Mouse (Mus musculus): Measurements from ENCODE around the gene Lsm7. TPM values are rescaled to one million over a fixed set of nuclear protein-coding genes. Genes with fewer than 3 reads are reported as not detected.

Lsm7 gene
- polyA plus RNA-seq, 1 experiment: 79.1 TPM

DNA sequence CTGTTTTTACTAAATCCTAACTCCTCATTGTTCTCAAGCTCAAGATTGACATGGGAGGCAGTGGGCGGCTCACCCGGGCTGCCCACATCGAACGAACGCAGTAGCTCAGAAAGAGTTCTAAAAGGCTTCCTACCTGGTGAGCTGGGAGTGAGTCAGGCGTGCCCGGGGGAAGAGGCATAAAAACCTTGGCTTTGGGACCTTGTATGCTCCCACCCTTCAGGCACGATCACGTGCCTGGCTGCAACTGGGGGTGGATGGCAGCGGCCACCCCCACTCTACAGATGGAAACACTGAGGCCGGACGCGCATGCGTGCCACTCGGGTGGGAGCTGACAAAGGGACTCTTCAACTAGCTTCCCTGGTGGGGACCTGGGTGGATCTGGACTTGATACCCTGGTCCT is 12.7 kb downstream of the Lsm7 start:
- Histone ChIP-seq H3K4me3 (replicated peaks; ENCODE audit: extremely low read depth, low read depth, low read length) (no peak overlapping the region), H3K4me1 (ENCODE audit: control insufficient read depth, insufficient read depth, low read length) (no peaks in the 10 kb centered on the region)
- WGBS: 81% methylated on average over 15 of the region's 15 CpGs
- no peak for DNase-seq
- no peak for TF ChIP-seq POLR2A (IDR thresholded peaks at IDR 0.05; ENCODE audit: borderline replicate concordance, extremely low read depth, low read depth, low read length)
- TF ChIP-seq CTCF (IDR thresholded peaks at IDR 0.05; ENCODE audit: insufficient read depth, low read length): no peak

DNA sequence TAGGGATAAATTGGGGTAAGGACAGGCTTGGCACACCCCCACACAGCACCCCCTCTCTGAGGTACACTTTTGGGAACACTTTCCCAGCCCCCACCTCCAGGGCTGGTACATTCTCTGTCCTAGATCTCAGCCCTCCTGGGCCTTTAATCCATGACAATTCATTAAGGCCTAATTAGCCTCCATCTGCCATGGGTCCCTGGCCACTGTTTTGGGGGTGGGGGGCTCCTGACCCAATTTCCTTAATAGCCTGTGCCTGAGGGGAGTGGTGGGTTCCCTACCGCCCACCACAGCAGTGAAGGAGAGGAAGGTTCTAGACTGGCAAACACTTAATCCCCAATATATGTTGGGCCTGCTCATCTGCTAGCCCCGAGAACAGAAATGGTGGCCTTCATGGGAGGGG is 13.3 kb downstream of the Lsm7 start:
- TF ChIP-seq POLR2A (IDR thresholded peaks at IDR 0.05; ENCODE audit: borderline replicate concordance, extremely low read depth, low read depth, low read length) (no peak), CTCF (IDR thresholded peaks at IDR 0.05; ENCODE audit: insufficient read depth, low read length) (no peak)
- DNase-seq: no peak
- Histone ChIP-seq H3K4me1 (ENCODE audit: control insufficient read depth, insufficient read depth, low read length) (no peaks in the 10 kb centered on the region), H3K4me3 (replicated peaks; ENCODE audit: extremely low read depth, low read depth, low read length) (no peak overlapping the region)
- 78% methylated on average over 2 of the region's 2 CpGs for WGBS

DNA sequence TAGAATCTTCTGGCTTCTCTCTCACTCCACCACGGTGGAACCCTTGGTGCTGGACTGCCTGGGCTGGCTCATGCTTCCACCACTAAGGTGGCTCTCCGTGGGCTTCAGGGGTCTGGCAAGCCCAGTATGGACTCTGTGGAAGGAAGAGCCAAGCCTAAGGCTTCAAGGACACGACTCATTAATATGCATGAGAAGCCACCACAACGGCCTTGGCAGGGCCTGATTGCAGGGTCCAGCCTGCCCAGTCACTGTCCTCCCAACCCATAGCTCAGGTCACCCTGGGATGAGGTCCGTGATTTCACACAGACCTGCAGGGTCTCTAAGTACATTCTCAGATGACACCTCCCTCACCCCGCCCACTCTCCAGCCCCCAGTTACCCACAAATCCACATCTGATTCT is 15.2 kb downstream of the Lsm7 start:
- Histone ChIP-seq H3K4me3 (replicated peaks; ENCODE audit: extremely low read depth, low read depth, low read length) (no peak overlapping the region), H3K4me1 (ENCODE audit: control insufficient read depth, insufficient read depth, low read length) (no peaks in the 10 kb centered on the region)
- 52% methylated on average over 6 of the region's 6 CpGs for WGBS
- no peak for TF ChIP-seq POLR2A (IDR thresholded peaks at IDR 0.05; ENCODE audit: borderline replicate concordance, extremely low read depth, low read depth, low read length)
- TF ChIP-seq CTCF (IDR thresholded peaks at IDR 0.05; ENCODE audit: insufficient read depth, low read length): no peak
- no peak for DNase-seq

DNA sequence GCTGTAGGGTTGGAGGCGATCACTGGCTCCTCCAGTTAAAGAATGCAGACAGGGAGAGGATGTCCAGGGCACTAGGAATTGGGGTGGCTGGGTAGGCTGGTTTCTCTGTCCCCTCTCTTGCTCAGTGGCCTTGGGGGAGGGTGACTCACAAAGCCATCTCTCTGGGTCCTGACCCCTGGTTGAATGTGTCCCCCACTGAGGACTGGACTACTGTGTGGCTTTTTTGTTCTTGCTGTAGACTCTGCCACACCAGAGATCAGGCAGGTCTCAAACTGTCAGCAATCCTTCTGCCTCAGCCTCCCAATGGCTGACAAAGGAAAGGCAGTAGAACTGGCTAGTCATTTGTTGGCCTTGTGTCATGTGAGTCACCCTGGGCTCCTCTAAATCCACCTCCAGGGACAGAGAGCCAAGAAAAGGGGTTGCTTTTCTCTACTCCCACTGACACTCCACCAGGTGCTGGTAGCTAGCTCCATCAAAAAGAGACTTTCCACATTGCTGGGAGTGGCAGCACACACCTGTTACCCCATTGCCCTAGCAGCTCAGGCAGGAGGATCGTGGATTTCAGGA is 16.6 kb downstream of the Lsm7 start:
- TF ChIP-seq CTCF (IDR thresholded peaks at IDR 0.05; ENCODE audit: insufficient read depth, low read length): no peak
- no peak for TF ChIP-seq POLR2A (IDR thresholded peaks at IDR 0.05; ENCODE audit: borderline replicate concordance, extremely low read depth, low read depth, low read length)

DNA sequence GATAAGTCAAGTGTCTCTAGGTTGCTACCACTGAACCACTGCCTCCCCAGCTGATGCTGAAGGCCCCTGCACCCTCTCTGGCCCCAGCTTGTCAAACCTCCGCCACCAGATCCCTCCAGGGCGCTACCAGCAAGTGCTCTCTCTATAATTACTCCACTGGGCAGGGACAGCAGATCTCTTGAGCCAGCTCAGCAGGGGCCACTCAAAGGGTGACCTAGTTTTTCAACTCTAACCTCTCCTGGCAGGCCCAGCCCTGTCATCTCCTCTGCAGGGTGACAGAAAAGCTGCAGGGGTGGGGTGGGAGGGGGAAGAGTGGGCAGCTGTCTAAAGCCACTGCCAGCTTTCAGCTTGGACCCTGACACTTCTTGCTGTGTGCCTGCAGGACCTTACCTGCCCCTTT is 17.2 kb downstream of the Lsm7 start:
- WGBS: 16% methylated on average over 2 of the region's 2 CpGs
- no peaks in the 10 kb centered on the region for H3K4me1 ChIP-seq (ENCODE audit: control insufficient read depth, insufficient read depth, low read length)
- DNase-seq: no peak
- TF ChIP-seq CTCF (IDR thresholded peaks at IDR 0.05; ENCODE audit: insufficient read depth, low read length): no peak
- TF ChIP-seq POLR2A (IDR thresholded peaks at IDR 0.05; ENCODE audit: borderline replicate concordance, extremely low read depth, low read depth, low read length): no peak
- no peak overlapping the region for H3K4me3 ChIP-seq (replicated peaks; ENCODE audit: extremely low read depth, low read depth, low read length)

More for the DNA sequence above, 16.6 kb downstream of the Lsm7 start:
- H3K4me1 ChIP-seq (ENCODE audit: control insufficient read depth, insufficient read depth, low read length): no peaks in the 10 kb centered on the region
- WGBS: 48% methylated on average over 2 of the region's 2 CpGs
- DNase-seq: no peak
- no peak overlapping the region for H3K4me3 ChIP-seq (replicated peaks; ENCODE audit: extremely low read depth, low read depth, low read length)

DNA sequence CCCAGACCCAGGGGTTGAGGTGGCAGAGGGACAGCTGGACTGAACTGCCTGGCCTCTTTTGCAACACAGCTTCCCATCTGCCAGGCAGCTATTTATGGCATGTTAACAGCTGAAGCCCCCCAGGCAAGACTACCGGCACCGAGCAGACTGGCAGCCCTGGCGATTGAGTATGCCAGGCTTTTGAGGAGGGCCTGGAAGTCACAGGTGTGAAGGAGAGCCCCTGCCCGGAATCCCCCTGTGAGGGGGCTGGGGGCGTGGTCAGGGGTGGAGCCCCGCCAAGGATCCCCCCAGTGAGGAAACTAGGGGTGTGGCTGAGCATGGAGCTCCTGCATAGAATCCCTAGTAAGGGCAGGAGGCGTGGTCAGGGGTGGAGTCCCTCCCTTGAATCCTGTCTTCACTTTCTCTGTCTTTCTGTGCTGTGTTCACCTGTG is 18.0 kb downstream of the Lsm7 start:
- Histone ChIP-seq H3K4me3 (replicated peaks; ENCODE audit: extremely low read depth, low read depth, low read length) (no peak overlapping the region), H3K4me1 (ENCODE audit: control insufficient read depth, insufficient read depth, low read length) (no peaks in the 10 kb centered on the region)
- WGBS: 39% methylated on average over 7 of the region's 7 CpGs
- TF ChIP-seq CTCF (IDR thresholded peaks at IDR 0.05; ENCODE audit: insufficient read depth, low read length) (no peak), POLR2A (IDR thresholded peaks at IDR 0.05; ENCODE audit: borderline replicate concordance, extremely low read depth, low read depth, low read length) (no peak)
- no peak for DNase-seq

DNA sequence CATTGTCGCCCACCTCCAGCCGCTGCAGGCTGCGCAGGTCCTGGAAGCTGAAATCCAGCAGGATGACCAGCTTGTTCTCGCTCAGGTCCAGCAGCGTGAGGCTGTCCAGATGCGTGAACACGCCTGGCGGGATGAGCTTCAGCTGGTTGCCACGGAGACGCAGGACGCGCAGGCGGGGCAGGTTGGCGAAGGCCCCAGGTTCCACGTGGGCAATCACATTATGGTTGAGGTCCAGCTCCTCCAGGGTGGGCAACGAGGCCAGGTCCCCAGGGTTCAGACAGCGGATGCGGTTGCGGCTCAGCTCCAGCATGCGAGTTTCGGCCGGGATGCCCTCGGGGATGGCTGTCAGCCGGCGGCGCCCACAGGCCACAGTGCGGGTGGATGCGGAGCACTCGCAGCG is 19.4 kb downstream of the Lsm7 start:
- TF ChIP-seq CTCF (IDR thresholded peaks at IDR 0.05; ENCODE audit: insufficient read depth, low read length): no peak
- no peak for TF ChIP-seq POLR2A (IDR thresholded peaks at IDR 0.05; ENCODE audit: borderline replicate concordance, extremely low read depth, low read depth, low read length)
- WGBS: 57% methylated on average over 30 of the region's 30 CpGs
- DNase-seq: no peak
- Histone ChIP-seq H3K4me3 (replicated peaks; ENCODE audit: extremely low read depth, low read depth, low read length) (no peak overlapping the region), H3K4me1 (ENCODE audit: control insufficient read depth, insufficient read depth, low read length) (no peaks in the 10 kb centered on the region; the same call in 1 of the 2 replicates)

DNA sequence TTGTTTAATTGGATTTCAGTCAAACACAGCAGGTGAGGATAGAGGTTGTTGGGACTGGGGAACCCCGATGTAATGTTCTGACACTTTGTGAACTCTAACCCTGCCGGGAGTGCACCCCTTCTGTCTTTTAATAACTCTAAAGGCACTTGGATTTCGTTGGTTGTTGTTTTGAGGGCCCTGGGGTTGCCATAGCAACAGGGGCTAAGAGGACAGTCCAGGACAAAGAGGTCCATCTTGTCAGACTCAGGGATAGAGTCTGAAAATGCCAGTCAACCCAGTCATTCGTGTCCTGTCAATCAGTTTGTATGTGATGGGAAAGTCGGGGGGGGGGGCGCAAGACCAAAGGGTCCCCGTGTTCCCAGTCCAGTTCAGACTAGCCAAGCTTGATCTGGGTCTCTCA is 22.2 kb downstream of the Lsm7 start:
- WGBS: 68% methylated on average over 7 of the region's 7 CpGs
- no peak for DNase-seq
- H3K4me1 ChIP-seq (ENCODE audit: control insufficient read depth, insufficient read depth, low read length): no peaks in the 10 kb centered on the region; the same call in 1 of the 2 replicates
- no peak for TF ChIP-seq POLR2A (IDR thresholded peaks at IDR 0.05; ENCODE audit: borderline replicate concordance, extremely low read depth, low read depth, low read length)
- no peak for TF ChIP-seq CTCF (IDR thresholded peaks at IDR 0.05; ENCODE audit: insufficient read depth, low read length)
- H3K4me3 ChIP-seq (replicated peaks; ENCODE audit: extremely low read depth, low read depth, low read length): no peak overlapping the region

DNA sequence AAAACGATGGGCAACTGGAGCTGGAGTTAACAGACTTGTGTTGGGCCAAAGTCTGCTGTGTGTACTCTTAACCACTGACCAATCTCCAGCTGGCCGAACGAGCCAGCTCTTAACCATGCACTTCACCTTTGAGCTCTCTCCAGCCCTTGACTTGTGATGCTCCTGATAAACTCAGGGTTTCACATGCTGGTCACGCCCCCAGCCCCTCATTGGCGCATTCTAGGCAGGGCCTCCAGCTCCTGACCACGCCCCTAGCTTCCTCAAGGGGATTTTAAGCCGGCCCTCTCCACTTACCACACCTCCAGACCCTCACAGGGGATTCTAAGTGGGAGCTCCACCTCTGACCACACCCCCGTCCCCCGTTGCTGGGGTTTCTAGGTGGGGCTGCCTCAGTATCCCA is 23.9 kb downstream of the Lsm7 start:
- Histone ChIP-seq H3K4me3 (replicated peaks; ENCODE audit: extremely low read depth, low read depth, low read length) (no peak overlapping the region), H3K4me1 (ENCODE audit: control insufficient read depth, insufficient read depth, low read length) (no peaks in the 10 kb centered on the region; the same call in 1 of the 2 replicates)
- peak; percentile 59 for DNase-seq
- 9% methylated on average over 9 of the region's 9 CpGs for WGBS
- TF ChIP-seq CTCF (IDR thresholded peaks at IDR 0.05; ENCODE audit: insufficient read depth, low read length) (no peak), POLR2A (IDR thresholded peaks at IDR 0.05; ENCODE audit: borderline replicate concordance, extremely low read depth, low read depth, low read length) (no peak)

Measured in lung, adult 2 months (tissue).